Mouse (Mus musculus): ENCODE results near the gene Gm8127.
"Not testable (repeated sequence)": the region's sequence is repeated elsewhere in the genome, so short reads cannot be mapped to it uniquely, and the experiment has no call there.

The Gm8127 gene

DNA sequence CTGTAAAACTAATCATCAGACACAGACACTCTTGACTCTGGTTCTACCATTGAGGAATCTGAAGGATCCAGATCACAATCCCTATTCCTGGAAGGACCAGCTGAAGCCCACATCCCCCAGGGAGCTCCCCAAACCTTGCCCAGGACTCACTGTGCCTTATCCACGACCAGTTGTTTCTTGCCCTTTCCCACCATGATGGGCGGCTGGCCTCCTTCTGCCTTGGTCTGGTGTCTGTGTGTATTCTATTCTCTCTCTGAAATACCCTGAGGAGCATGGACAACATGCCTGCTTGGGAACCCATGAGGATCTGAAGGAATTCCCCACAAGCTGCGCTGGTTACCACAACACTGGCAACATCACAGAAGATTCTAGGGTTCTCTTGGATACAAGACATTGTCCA is at the start of gene Gm8127:
Gene Gm8127, minus strand, starts transcription at position 330 of the 400 bp plus-strand sequence.
- DNase-seq (ENCODE audit: low read depth): not testable (repeated sequence)

GRCm38 (mm10) chr14:43337646-43338045 is 44.0 kb upstream of the Gm8127 start:
- not testable (repeated sequence) for DNase-seq (ENCODE audit: low read depth)

DNA sequence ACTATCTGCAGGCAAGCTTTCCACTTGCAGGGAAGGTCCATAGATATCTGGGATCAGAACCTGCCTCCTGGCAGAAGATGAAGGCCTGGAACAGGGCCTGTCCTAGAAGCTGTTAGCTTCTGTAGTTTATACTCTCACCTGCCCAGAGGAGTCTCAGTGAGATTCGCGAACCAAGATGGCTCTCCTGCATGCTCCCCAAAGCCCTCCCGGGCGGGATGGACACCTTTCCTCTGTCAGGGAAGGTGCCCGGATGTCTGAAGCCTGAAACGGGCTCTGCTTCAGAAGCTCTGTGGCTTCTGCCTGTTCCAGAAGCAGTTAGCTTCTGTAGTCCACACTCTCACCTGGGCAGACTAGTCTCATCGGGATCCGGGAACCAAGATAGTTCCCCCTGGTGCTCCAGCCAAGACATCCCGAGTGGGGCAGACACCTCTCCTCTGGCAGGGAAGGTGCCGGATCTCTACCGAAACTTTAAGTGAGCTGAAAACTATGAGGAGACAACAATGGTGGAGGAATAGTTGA is 37.8 kb upstream of the Gm8127 start:
- DNase-seq (ENCODE audit: low read depth): not testable (repeated sequence)

- DNase-seq (ENCODE audit: low read depth): not testable (repeated sequence)
These were observed 35.0 kb upstream of the Gm8127 start for GRCm38 (mm10) chr14:43328603-43329002.

DNA sequence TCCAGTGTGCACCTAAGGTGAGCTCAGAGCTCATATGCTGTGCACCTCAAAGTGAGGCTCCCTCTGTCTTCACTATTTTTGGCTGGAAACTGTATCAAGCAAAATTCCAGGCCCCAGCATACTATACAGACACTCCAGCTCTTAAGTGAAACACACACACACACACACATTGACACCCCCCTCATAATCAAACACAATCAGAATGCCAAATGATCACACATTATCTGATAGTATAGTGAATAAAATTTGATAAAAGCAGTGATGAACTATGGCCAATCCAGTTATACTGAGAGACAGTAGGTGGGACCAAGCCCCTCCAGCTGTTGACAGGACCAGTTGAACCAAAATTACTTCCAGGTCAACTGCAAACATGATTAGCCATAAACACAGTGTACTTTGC is 25.9 kb upstream of the Gm8127 start:
- DNase-seq (ENCODE audit: low read depth): not testable (repeated sequence)

DNA sequence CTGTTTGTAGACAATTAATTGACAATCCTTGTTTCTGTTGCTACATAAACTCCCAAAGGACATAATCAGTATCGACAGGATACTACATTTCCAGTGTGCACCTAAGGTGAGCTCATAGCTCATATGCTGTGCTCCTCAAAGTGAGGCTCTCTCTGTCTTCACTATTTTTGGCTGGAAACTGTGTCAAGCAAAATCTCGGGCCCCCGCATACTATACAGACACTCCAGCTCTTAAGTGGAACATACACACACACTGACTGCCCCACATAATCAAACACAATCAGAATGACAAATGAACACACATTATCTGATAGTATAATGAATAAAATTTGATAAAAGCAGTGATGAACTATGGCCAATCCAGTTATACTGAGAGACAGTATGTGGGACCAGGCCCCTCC is 15.0 kb downstream of the Gm8127 start:
- DNase-seq (ENCODE audit: low read depth): not testable (repeated sequence)

DNA sequence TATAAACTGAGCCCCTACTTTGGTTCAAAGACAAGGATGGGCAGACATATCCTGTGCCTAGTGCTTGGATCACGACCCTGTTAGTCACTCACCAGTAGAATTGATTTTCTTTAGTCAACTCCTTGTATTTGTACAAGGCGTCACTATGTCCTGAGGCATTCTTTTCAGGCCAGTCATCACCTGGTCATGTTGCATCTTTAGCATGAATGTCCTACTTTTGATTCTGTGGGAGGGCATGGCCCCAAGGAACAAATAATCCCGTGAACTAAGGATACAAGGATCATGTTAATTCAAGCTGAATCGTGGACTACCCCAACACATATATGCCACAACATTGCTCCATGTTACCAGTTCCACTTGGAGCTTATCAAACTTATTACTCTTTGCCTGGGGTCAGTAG is 15.5 kb downstream of the Gm8127 start:
- not testable (repeated sequence) for DNase-seq (ENCODE audit: low read depth)

DNA sequence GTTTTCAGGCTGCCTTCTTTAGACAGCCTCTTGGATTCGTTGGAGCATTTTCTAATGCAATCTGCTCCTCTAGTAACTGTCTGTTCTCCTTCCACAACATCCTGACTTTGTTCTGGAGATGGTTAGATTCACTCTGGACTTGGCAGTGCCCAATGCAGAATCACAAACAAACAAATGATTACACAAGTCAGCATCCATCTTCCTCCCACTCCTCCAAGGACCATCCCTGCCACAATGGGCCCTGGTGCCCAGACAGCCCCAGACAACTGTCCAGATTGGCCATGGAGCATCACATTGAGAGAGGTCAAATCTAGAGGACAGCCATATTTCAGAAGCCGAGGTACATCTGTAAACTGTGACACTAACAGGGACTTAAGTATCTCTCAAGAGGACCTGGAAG is 16.2 kb downstream of the Gm8127 start:
- DNase-seq (ENCODE audit: low read depth): not testable (repeated sequence)

DNA sequence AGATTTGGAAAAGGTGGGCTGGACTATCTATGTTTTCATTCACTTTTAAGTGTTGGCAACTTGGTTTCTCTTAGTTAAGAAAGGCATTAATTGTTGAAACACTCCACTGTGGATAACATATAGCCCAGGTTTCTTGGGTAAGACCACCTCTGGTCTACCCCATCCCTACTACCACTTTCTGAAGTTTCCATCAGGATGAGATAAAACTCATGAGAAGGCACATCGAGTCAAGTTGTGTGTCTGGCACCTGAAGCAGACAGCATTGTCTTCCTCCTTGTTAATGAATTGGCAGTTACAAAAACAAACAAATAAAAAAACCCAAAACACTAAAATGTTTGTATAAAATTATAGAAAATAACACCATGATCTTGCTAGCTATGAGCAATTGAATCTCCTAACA is 17.9 kb downstream of the Gm8127 start:
- DNase-seq (ENCODE audit: low read depth): not testable (repeated sequence)

DNA sequence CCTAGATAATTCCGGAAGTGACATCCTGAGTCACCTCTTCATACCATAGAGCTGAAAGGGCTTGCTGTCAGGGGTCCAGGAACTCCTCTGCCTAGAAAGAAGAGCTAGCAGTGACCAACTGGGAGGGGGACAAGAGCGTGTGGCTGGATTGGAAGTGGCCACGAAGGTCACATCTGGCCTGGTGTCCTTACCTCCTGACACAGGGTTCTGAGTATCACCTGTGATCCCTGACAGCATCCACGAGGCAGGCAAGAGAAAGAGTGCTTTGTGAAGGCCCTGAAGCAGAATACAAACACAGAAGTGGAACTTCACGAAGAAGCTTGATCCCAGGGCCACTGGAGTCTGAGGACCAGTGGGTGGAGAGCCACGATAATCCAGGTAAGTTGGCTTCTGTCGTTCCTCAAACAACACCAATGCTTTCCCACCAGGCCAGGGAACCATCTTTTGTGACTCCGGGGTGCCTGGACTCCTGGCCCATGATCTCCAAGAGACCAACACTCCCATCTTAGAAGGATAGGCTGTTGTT is 18.6 kb downstream of the Gm8127 start, which contains the start of gene Gm9732:
Gene Gm9732, plus strand, starts transcription at position 51 of the 526 bp plus-strand sequence.
- DNase-seq (ENCODE audit: low read depth): not testable (repeated sequence)

GRCm38 (mm10) chr14:43273161-43273560 is 20.5 kb downstream of the Gm8127 start:
- not testable (repeated sequence) for DNase-seq (ENCODE audit: low read depth)

DNA sequence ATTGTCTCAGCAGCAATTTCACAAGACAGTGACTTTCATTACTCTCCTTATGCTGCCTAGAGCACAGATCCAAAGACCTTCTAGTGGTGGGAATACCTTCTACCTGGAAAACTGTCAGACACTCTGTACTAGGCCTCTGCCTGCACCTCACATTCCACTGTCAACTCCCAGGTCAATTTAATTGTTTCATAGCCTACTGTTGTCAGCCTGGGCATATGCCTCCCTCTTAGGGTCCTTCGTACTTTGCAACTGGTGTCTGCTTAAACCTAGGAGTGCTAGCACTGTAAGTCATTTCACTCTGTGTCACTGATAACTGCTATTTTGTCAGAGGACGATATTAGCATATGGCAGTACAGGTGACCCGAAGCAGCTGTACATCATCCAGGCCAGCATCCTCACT is 24.4 kb downstream of the Gm8127 start:
- not testable (repeated sequence) for DNase-seq (ENCODE audit: low read depth)

- DNase-seq (ENCODE audit: low read depth): not testable (repeated sequence)
These were observed 25.0 kb downstream of the Gm8127 start for GRCm38 (mm10) chr14:43268521-43269084.

GRCm38 (mm10) chr14:43263421-43263820 is 30.2 kb downstream of the Gm8127 start:
- not testable (repeated sequence) for DNase-seq (ENCODE audit: low read depth)

- not testable (repeated sequence) for DNase-seq (ENCODE audit: low read depth)
These were observed 35.3 kb downstream of the Gm8127 start, which contains the start of gene Gm8126 for GRCm38 (mm10) chr14:43258349-43258748. Gene Gm8126, plus strand, starts transcription at chr14:43258649.

- not testable (repeated sequence) for DNase-seq (ENCODE audit: low read depth)
These were observed 37.1 kb downstream of the Gm8127 start for GRCm38 (mm10) chr14:43256511-43256910.

DNA sequence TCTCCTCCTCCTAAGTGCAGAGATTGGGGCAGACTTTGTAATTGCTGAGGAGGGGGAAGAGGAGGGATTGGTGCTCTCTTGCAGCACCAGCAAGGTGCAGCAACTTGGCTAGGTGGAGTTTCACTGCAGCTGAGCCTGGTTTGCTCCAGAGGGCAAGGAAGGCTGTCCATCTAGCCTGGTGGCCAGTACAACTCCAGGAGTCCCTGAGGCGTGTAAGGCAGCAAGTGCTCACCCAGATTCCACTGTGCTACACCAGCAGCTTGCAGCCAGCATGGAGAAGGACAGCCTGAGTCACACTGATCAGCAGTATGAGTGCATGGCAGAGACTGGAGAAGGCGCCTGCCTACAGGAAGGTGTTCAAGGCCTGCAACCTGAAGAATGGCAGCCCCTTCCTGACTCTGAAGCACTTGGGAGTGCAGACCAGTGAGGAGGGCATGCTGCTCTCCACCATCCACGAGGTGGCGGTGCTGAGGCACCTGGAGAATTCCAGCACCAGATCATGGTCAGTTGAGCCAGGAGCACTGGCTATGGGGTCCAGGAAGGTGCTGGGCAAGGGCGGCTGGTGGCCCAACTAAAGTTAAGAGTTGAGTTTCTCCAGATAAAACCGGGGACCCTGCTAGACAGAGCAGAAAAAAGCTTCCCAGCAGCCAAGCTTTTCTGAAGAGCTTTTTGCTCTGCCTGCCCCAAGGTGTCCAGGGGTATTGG is 42.9 kb downstream of the Gm8127 start:
- not testable (repeated sequence) for DNase-seq (ENCODE audit: low read depth)

GRCm38 (mm10) chr14:43249611-43250170 is 43.9 kb downstream of the Gm8127 start:
- DNase-seq (ENCODE audit: low read depth): not testable (repeated sequence)

Data from NIH3T3 (cell line).